Mouse (Mus musculus): ENCODE measurements at regions not wholly inside any gene's neighbourhood (a gene's known extent, or its start where the extent isn't known, plus 50 kb on each side); places are given as distances from the start of the nearest gene placed in this dataset.

- H3K4me2 ChIP-seq: no peak overlapping the region
- H3K27me3 ChIP-seq: peaks cover 14% of the 10 kb centered on the region
- no peak overlapping the region for H3K9ac ChIP-seq
- no peak overlapping the region for H3K27ac ChIP-seq (replicated peaks)
- 16% methylated on average over 5 of the region's 5 CpGs for WGBS (ENCODE audit: insufficient replicate concordance)
- peaks cover 6% of the 10 kb centered on the region; the same call in 1 of the 2 replicates for H3K4me1 ChIP-seq (replicated peaks)
- H3K9me3 ChIP-seq (replicated peaks): no peaks in the 10 kb centered on the region
- H3K36me3 ChIP-seq (replicated peaks): no peaks in the 10 kb centered on the region
- H3K4me3 ChIP-seq (replicated peaks): no peak overlapping the region
- ATAC-seq (ENCODE audit: insufficient read depth): no peak
Measured at GRCm38 (mm10) chr5:118354127-118354526, 109.1 kb downstream of the 2410131K14Rik start.

DNA sequence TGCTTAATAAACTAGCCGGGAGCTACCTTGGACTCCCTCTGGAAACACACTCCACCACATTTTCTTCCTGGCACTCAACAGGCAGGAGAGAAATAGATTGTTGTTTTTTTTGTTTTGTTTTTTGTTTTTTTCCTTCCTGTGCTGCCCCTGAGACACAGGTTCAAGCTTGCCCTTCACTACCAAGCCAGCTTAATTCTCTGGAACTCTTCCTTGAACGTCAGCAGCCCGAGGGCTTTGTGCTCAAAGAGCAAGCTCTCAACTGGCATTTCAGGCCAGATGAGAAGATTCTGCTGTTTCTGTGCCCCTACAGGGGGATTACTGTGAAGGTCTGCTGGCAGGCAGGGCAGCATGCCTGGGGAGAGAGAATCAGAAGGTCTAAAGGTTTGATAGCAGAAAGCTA, 109.8 kb downstream of the 2410131K14Rik start:
- peaks cover 9% of the 10 kb centered on the region; the same call in 1 of the 2 replicates for H3K4me1 ChIP-seq (replicated peaks)
- peaks cover 22% of the 10 kb centered on the region for H3K27me3 ChIP-seq
- no peak overlapping the region for H3K9ac ChIP-seq
- no peak overlapping the region for H3K27ac ChIP-seq (replicated peaks)
- H3K4me2 ChIP-seq: no peak overlapping the region
- no peak overlapping the region for H3K4me3 ChIP-seq (replicated peaks)
- no peak for ATAC-seq (ENCODE audit: insufficient read depth)
- no peaks in the 10 kb centered on the region for H3K36me3 ChIP-seq (replicated peaks)
- no peaks in the 10 kb centered on the region for H3K9me3 ChIP-seq (replicated peaks)
- WGBS (ENCODE audit: insufficient replicate concordance): 65% methylated on average over 3 of the region's 3 CpGs

GRCm38 (mm10) chr5:118355287-118355686, 110.3 kb downstream of the 2410131K14Rik start:
- no peak overlapping the region for H3K27ac ChIP-seq (replicated peaks)
- WGBS (ENCODE audit: insufficient replicate concordance): 77% methylated on average over 5 of the region's 5 CpGs
- no peak for ATAC-seq (ENCODE audit: insufficient read depth)
- H3K4me2 ChIP-seq: no peak overlapping the region
- no peak overlapping the region for H3K9ac ChIP-seq
- H3K27me3 ChIP-seq: peaks cover 26% of the 10 kb centered on the region
- H3K36me3 ChIP-seq (replicated peaks): no peaks in the 10 kb centered on the region
- H3K9me3 ChIP-seq (replicated peaks): no peaks in the 10 kb centered on the region
- H3K4me3 ChIP-seq (replicated peaks): no peak overlapping the region
- H3K4me1 ChIP-seq (replicated peaks): peaks cover 14% of the 10 kb centered on the region

- ATAC-seq (ENCODE audit: insufficient read depth): no peak
- peaks cover 18% of the 10 kb centered on the region for H3K4me1 ChIP-seq (replicated peaks)
- no peak overlapping the region for H3K4me3 ChIP-seq (replicated peaks)
- H3K9ac ChIP-seq: no peak overlapping the region
- H3K9me3 ChIP-seq (replicated peaks): no peaks in the 10 kb centered on the region
- no peak overlapping the region for H3K27ac ChIP-seq (replicated peaks)
- H3K36me3 ChIP-seq (replicated peaks): no peaks in the 10 kb centered on the region
- H3K4me2 ChIP-seq: no peak overlapping the region
- H3K27me3 ChIP-seq: peaks cover 31% of the 10 kb centered on the region
- WGBS (ENCODE audit: insufficient replicate concordance): 63% methylated on average over 11 of the region's 11 CpGs
Measured at GRCm38 (mm10) chr5:118355691-118356337, 110.8 kb downstream of the 2410131K14Rik start.

DNA sequence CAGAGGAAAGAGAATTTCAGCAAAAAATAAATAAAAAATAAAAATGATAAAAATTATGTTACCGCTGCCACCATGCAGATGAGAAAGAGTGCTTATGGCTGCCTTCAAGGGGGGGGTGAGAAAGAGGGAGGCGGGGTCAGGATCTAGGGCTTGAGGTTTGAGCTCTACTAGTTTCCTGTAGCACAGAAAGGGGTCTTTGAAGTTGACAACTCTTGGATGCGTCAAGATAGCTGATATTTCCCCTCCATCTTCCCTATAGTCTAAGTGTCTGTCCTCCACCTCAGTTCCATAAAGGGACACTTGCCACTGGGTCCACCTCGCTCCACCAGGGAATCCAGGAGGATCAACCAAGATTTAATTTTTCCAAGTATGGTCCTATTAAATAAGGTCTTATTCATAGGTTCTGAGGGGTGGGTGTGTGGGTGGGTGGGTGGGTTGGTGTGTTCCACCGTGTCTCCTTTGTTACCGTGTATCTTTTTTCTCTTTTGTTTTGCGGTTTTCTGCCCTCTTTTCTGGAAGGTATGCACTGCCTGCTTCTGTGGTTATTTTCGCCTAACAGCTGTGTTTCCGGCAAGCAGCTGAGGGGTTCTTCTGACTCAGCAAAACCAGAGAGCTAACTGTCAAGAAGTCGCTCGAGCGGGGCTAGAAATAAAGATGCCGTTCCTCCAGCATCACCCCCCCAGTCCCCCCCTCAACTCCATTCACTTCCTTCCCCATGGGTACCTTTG, 114.8 kb downstream of the 2410131K14Rik start:
- Histone ChIP-seq H3K9me3 (replicated peaks) (no peaks in the 10 kb centered on the region), H3K27me3 (peaks cover 61% of the 10 kb centered on the region), H3K4me2 (peak overlapping the region; percentile 20), H3K27ac (replicated peaks) (no peak overlapping the region), H3K4me1 (replicated peaks) (peaks cover 29% of the 10 kb centered on the region), H3K4me3 (replicated peaks) (no peak overlapping the region), H3K9ac (no peak overlapping the region), H3K36me3 (replicated peaks) (no peaks in the 10 kb centered on the region)
- no peak for ATAC-seq (ENCODE audit: insufficient read depth)
- WGBS (ENCODE audit: insufficient replicate concordance): 20% methylated on average over 13 of the region's 13 CpGs

DNA sequence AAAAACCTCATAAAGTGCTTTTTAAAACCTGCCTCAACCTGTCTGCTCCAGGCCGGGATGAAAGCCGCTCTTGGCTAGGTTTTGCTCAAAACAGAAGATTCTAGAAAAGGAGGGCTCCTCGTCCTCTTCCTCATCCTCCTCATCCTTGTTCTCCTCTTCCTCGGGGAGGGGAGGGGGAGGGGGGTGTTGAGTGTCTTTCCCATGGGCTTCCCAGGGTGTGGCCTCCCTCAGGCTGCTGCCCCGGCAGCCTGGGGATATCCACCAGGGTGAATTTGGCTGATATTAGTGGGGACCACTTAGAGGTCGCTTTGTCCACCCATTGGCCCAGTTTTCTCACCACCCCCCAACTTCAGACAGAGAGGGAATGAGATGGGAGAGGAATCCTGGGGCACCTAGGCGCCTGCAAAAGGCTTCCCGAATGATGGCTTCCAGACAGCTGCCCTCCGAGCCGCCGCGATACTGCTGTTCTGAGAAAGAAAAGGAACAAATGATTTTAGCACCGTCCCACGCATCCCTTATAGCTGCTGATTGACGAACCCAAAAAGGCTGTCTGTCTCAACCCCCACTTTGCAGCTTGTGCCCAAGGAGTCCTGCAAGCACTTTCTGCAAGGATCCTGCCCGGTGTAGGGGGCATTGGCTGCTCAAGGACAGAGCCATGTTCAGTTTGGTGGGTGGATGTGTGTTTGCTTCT, 115.5 kb downstream of the 2410131K14Rik start:
- H3K9ac ChIP-seq: no peak overlapping the region
- H3K4me3 ChIP-seq (replicated peaks): no peak overlapping the region
- ATAC-seq (ENCODE audit: insufficient read depth): no peak
- H3K4me2 ChIP-seq: peak overlapping the region; percentile 20
- H3K9me3 ChIP-seq (replicated peaks): no peaks in the 10 kb centered on the region
- H3K4me1 ChIP-seq (replicated peaks): peaks cover 29% of the 10 kb centered on the region
- H3K36me3 ChIP-seq (replicated peaks): no peaks in the 10 kb centered on the region
- peaks cover 61% of the 10 kb centered on the region for H3K27me3 ChIP-seq
- WGBS (ENCODE audit: insufficient replicate concordance): 41% methylated on average over 16 of the region's 16 CpGs
- H3K27ac ChIP-seq (replicated peaks): no peak overlapping the region

DNA sequence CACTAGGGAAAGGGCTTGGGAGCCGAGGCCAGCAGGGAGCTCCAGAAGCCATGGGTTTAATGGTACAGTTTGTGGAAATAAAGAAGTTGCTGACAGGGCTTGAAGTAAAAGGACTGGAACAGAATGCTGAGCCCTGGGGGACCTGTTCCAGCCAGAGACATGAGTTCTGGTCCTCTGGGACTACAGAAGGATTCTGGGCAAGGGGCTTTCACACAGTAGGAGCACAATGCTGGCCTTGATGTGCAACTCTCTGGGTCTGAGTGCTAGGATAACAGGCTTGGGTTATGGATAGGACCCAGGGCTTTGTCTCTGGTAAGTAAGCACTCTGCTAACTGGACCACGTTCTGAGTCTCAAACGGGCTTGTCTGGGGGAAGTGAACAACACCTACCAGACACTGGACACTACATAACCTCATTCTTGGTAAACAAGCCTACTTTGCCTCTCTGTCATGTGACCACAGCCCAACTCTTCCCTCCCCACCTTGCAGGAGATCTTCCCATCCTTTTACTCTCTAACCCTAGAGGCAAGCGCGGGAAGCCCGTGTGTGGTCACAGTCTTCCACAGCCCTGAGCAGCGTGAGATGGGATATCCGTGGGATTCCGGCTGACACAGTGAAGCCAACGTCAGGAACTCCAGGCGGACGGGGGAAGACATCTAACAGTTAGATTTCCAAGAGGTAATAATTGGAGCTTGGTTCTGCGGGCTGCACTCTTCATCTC, 116.3 kb downstream of the 2410131K14Rik start:
- Histone ChIP-seq H3K27me3 (peaks cover 61% of the 10 kb centered on the region), H3K9ac (no peak overlapping the region), H3K36me3 (replicated peaks) (no peaks in the 10 kb centered on the region), H3K27ac (replicated peaks) (no peak overlapping the region), H3K4me3 (replicated peaks) (no peak overlapping the region), H3K4me1 (replicated peaks) (peaks cover 29% of the 10 kb centered on the region), H3K4me2 (no peak overlapping the region), H3K9me3 (replicated peaks) (no peaks in the 10 kb centered on the region)
- WGBS (ENCODE audit: insufficient replicate concordance): 41% methylated on average over 13 of the region's 13 CpGs
- no peak for ATAC-seq (ENCODE audit: insufficient read depth)

- Histone ChIP-seq H3K4me2 (no peak overlapping the region), H3K27me3 (peaks cover 61% of the 10 kb centered on the region), H3K4me3 (replicated peaks) (no peak overlapping the region), H3K9me3 (replicated peaks) (no peaks in the 10 kb centered on the region), H3K27ac (replicated peaks) (0 out of 2 replicates have a peak overlapping the region, but pooled peaks have one; percentile 41), H3K36me3 (replicated peaks) (no peaks in the 10 kb centered on the region), H3K4me1 (replicated peaks) (peaks cover 29% of the 10 kb centered on the region), H3K9ac (no peak overlapping the region)
- WGBS (ENCODE audit: insufficient replicate concordance): 26% methylated on average over 8 of the region's 8 CpGs
- ATAC-seq (ENCODE audit: insufficient read depth): no peak
Measured at GRCm38 (mm10) chr5:118361853-118362406, 116.9 kb downstream of the 2410131K14Rik start.

DNA sequence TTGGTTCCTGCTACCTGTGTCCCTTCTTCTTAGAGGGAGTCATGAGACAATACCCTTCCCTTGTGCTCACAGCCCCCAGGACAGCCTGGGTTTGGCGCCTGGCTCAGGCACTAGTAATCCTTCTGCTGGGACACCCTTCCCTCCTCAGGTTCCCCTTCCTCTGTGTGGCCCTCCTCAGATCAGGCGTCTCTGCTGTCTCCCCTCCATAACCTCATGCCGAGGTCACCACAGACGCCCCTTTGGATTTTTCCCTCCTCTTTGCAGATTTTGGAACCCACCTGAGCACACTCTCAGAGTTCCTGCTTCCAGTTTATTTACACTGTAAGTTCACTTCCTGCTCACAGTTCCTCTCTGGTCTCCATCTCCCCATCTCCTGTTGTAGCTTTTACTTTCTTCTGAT, 117.7 kb downstream of the 2410131K14Rik start:
- H3K27me3 ChIP-seq: peaks cover 58% of the 10 kb centered on the region
- ATAC-seq (ENCODE audit: insufficient read depth): no peak
- no peaks in the 10 kb centered on the region for H3K9me3 ChIP-seq (replicated peaks)
- H3K36me3 ChIP-seq (replicated peaks): no peaks in the 10 kb centered on the region
- H3K4me3 ChIP-seq (replicated peaks): no peak overlapping the region
- H3K9ac ChIP-seq: no peak overlapping the region
- H3K4me2 ChIP-seq: no peak overlapping the region
- 32% methylated on average over 4 of the region's 4 CpGs for WGBS (ENCODE audit: insufficient replicate concordance)
- peaks cover 29% of the 10 kb centered on the region for H3K4me1 ChIP-seq (replicated peaks)
- no peak overlapping the region; the same call in 1 of the 2 replicates for H3K27ac ChIP-seq (replicated peaks)

- no peak overlapping the region for H3K9ac ChIP-seq
- no peaks in the 10 kb centered on the region for H3K9me3 ChIP-seq (replicated peaks)
- H3K36me3 ChIP-seq (replicated peaks): no peaks in the 10 kb centered on the region
- H3K27me3 ChIP-seq: peaks cover 56% of the 10 kb centered on the region
- no peak overlapping the region for H3K4me2 ChIP-seq
- ATAC-seq (ENCODE audit: insufficient read depth): no peak
- H3K4me3 ChIP-seq (replicated peaks): no peak overlapping the region
- peaks cover 28% of the 10 kb centered on the region for H3K4me1 ChIP-seq (replicated peaks)
- 55% methylated on average over 6 of the region's 6 CpGs for WGBS (ENCODE audit: insufficient replicate concordance)
- H3K27ac ChIP-seq (replicated peaks): no peak overlapping the region
Measured at GRCm38 (mm10) chr5:118363154-118363553, 118.1 kb downstream of the 2410131K14Rik start.
